Mouse (Mus musculus) cerebellum, adult 2 months (tissue): Measurements from ENCODE around the gene Tyms.

Experiments
- CTCF ChIP-seq: fragments of 200-500 bp; IDR thresholded peaks from 2 replicates; pipeline ENCODE4 v1.5.1; 2011; ENCODE audit warnings: low read depth, mild to moderate bottlenecking, control low read depth, low read length, moderate library complexity, borderline replicate concordance; ENCODE audit not compliant: insufficient read depth
- POLR2A ChIP-seq: fragments of 200-500 bp; IDR thresholded peaks from 2 replicates; pipeline ENCODE4 v1.6.1; 2011; ENCODE audit warnings: low read length, control low read depth, borderline replicate concordance; ENCODE audit not compliant: insufficient read depth

DNA sequence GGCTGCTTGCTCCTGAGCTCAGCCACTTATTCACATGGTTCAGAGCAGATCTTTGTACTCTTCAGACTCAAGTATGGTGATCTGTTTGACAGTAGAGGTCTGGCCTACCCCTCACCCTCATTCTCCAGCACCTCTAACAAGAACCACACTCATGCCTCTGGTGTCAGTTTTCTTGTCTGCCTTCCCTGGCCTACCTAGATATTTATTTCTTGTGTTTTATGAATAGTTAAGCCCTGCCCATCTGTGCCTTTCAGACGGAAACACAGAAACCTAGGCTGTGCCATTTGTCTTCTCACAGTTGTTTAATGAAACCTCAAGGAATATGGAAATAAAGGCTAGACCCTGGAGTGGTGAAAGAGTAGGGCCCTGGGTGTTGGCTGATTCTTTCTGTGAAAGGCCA is 44.6 kb upstream of the Tyms start:
- no peak for TF ChIP-seq CTCF
- no peak for TF ChIP-seq POLR2A
